Mouse (Mus musculus) embryonic facial prominence, embryonic 12.5 days (tissue): ENCODE measurements around the gene Wdr31. TPM values are rescaled to one million over a fixed set of nuclear protein-coding genes. Genes with fewer than 3 reads are reported as not detected.
A peak's percentile ranks its signal among the peaks of the same experiment; 100 is the strongest.
"Not testable (repeated sequence)": the region's sequence is repeated elsewhere in the genome, so short reads cannot be mapped to it uniquely, and the experiment has no call there.

Experiments
- ATAC-seq: fragments of 200-750 bp; cut with Nextera tagmentation; 2 replicates; pipeline ENCODE4 v1.8.0; 2017; ENCODE audit not compliant: insufficient number of reproducible peaks, insufficient read depth, low FRiP score, low TSS enrichment
- H3K27ac ChIP-seq: fragments of 300-500 bp; sonication (generic); 2 replicates; pipeline ENCODE4 v1.5.1; 2016; ENCODE audit warnings: mild to moderate bottlenecking
- H3K27me3 ChIP-seq: fragments of 300-500 bp; sonication (generic); 2 replicates; pipeline ENCODE4 v1.6.1; 2016; ENCODE audit warnings: mild to moderate bottlenecking, moderate library complexity
- H3K36me3 ChIP-seq: fragments of 300-500 bp; sonication (generic); 2 replicates; pipeline ENCODE4 v1.6.1; 2016; ENCODE audit warnings: mild to moderate bottlenecking
- H3K4me1 ChIP-seq: fragments of 300-500 bp; sonication (generic); 2 replicates; pipeline ENCODE4 v1.6.1; 2016
- H3K4me2 ChIP-seq: fragments of 300-500 bp; sonication (generic); replicated peaks from 2 replicates; pipeline ENCODE4 v1.6.1; 2016; ENCODE audit warnings: mild to moderate bottlenecking, moderate library complexity
- H3K4me3 ChIP-seq: fragments of 300-500 bp; sonication (generic); 2 replicates; pipeline ENCODE4 v1.5.1; 2016; ENCODE audit warnings: mild to moderate bottlenecking
- H3K9ac ChIP-seq: fragments of 300-500 bp; sonication (generic); 2 replicates; pipeline ENCODE4 v1.6.1; 2016; ENCODE audit warnings: mild to moderate bottlenecking, moderate library complexity
- H3K9me3 ChIP-seq: fragments of 300-500 bp; sonication (generic); 2 replicates; pipeline ENCODE4 v1.6.1; 2016; ENCODE audit warnings: mild to moderate bottlenecking, moderate library complexity
- WGBS: fragments of 180-500 bp; shearing (Covaris S2); methylation state at CpG from one replicate; pipeline ENCODE4 v1.1.7; 2016; 5-methylcytosine and 5-hydroxymethylcytosine counted together
- polyA plus RNA-seq: library from polyadenylated mRNA; unstranded; fragments of >200 nt; fragmentation: Nextera tagmentation; extraction: Ambion mirVana; gene quantifications from 2 replicates; pipeline ENCODE4 v1.2.1, GENCODE M21; 2016

The Wdr31 gene
- polyA plus RNA-seq, 1 experiment from 2014 or later = 8.8 TPM

GRCm38 (mm10) chr4:62492682-62493081 lies 22.0 kb upstream of the Wdr31 start:
- H3K36me3 ChIP-seq = 0 out of 2 replicates have a peak, but pooled peaks cover 1% of the 10 kb centered on the region
- no peak for ATAC-seq
- WGBS = 75% methylated on average over 2 of the region's 2 CpGs

GRCm38 (mm10) chr4:62487914-62488313 lies 17.2 kb upstream of the Wdr31 start:
- Histone ChIP-seq H3K4me1 (no peaks in the 10 kb centered on the region), H3K4me3 (no peak overlapping the region), H3K4me2 (no peak overlapping the region), H3K36me3 (no peaks in the 10 kb centered on the region), H3K27ac (no peak overlapping the region), H3K9me3 (no peaks in the 10 kb centered on the region), H3K9ac (no peak overlapping the region), H3K27me3 (0 out of 2 replicates have a peak, but pooled peaks cover 2% of the 10 kb centered on the region)
- no peak for ATAC-seq
- WGBS = 86% methylated on average over 2 of the region's 2 CpGs

More at GRCm38 (mm10) chr4:62492682-62493081, 22.0 kb upstream of the Wdr31 start:
- Histone ChIP-seq H3K4me1 (no peaks in the 10 kb centered on the region), H3K27me3 (no peaks in the 10 kb centered on the region), H3K9me3 (no peaks in the 10 kb centered on the region), H3K9ac (no peak overlapping the region), H3K4me3 (no peak overlapping the region), H3K4me2 (no peak overlapping the region), H3K27ac (no peak overlapping the region)

- no peaks in the 10 kb centered on the region for H3K4me1 ChIP-seq
- no peak overlapping the region for H3K9ac ChIP-seq
- H3K27ac ChIP-seq = no peak overlapping the region
- H3K9me3 ChIP-seq = no peaks in the 10 kb centered on the region
- WGBS = 87% methylated on average over 5 of the region's 5 CpGs
- no peak overlapping the region for H3K4me2 ChIP-seq
- H3K27me3 ChIP-seq = 0 out of 2 replicates have a peak, but pooled peaks cover 2% of the 10 kb centered on the region
- ATAC-seq = no peak
- no peak overlapping the region for H3K4me3 ChIP-seq
- no peaks in the 10 kb centered on the region for H3K36me3 ChIP-seq
Measured at GRCm38 (mm10) chr4:62487172-62487571, 16.5 kb upstream of the Wdr31 start.

GRCm38 (mm10) chr4:62486162-62486696 lies 15.5 kb upstream of the Wdr31 start:
- no peak overlapping the region for H3K4me2 ChIP-seq
- H3K36me3 ChIP-seq = no peaks in the 10 kb centered on the region
- 87% methylated on average over 15 of the region's 15 CpGs for WGBS
- no peak overlapping the region for H3K9ac ChIP-seq
- 0 out of 2 replicates have a peak, but pooled peaks cover 2% of the 10 kb centered on the region for H3K27me3 ChIP-seq
- ATAC-seq = no peak
- no peak overlapping the region for H3K4me3 ChIP-seq
- no peaks in the 10 kb centered on the region for H3K4me1 ChIP-seq
- H3K27ac ChIP-seq = no peak overlapping the region
- no peaks in the 10 kb centered on the region for H3K9me3 ChIP-seq

- WGBS = 88% methylated on average over 8 of the region's 8 CpGs
- peaks cover 2% of the 10 kb centered on the region; the same call in 1 of the 2 replicates for H3K4me1 ChIP-seq
Measured at GRCm38 (mm10) chr4:62485450-62486161, 14.9 kb upstream of the Wdr31 start.

GRCm38 (mm10) chr4:62484928-62485327 lies 14.2 kb upstream of the Wdr31 start:
- no peak for ATAC-seq
- WGBS = 78% methylated on average over 3 of the region's 3 CpGs

More at GRCm38 (mm10) chr4:62485450-62486161, 14.9 kb upstream of the Wdr31 start:
- Histone ChIP-seq H3K9ac (no peak overlapping the region), H3K4me2 (no peak overlapping the region), H3K9me3 (no peaks in the 10 kb centered on the region), H3K27me3 (peaks cover 5% of the 10 kb centered on the region), H3K27ac (no peak overlapping the region), H3K36me3 (no peaks in the 10 kb centered on the region), H3K4me3 (no peak overlapping the region)
- ATAC-seq = no peak

GRCm38 (mm10) chr4:62480709-62481605 lies 10.3 kb upstream of the Wdr31 start:
- H3K4me1 ChIP-seq = peaks cover 11% of the 10 kb centered on the region
- H3K9me3 ChIP-seq = no peaks in the 10 kb centered on the region
- peaks cover 27% of the 10 kb centered on the region for H3K27me3 ChIP-seq
- H3K4me2 ChIP-seq = no peak overlapping the region
- no peak overlapping the region for H3K9ac ChIP-seq
- ATAC-seq = no peak
- H3K27ac ChIP-seq = no peak overlapping the region
- 45% methylated on average over 10 of the region's 10 CpGs for WGBS
- no peaks in the 10 kb centered on the region for H3K36me3 ChIP-seq
- H3K4me3 ChIP-seq = peak overlapping the region; percentile 44; the same call in 1 of the 2 replicates

More at GRCm38 (mm10) chr4:62484928-62485327, 14.2 kb upstream of the Wdr31 start:
- Histone ChIP-seq H3K9ac (no peak overlapping the region), H3K9me3 (no peaks in the 10 kb centered on the region), H3K4me2 (no peak overlapping the region), H3K4me1 (peaks cover 7% of the 10 kb centered on the region), H3K27ac (no peak overlapping the region), H3K27me3 (peaks cover 12% of the 10 kb centered on the region), H3K4me3 (no peak overlapping the region), H3K36me3 (no peaks in the 10 kb centered on the region)

GRCm38 (mm10) chr4:62479937-62480708 lies 9.4 kb upstream of the Wdr31 start, which contains the start of gene Bspry:
TSS of gene Bspry (plus strand) at chr4:62480053.
- Histone ChIP-seq H3K4me1 (peaks cover 11% of the 10 kb centered on the region), H3K9ac (no peak within 1 kb of the TSS), H3K27me3 (peaks cover 27% of the 10 kb centered on the region), H3K4me3 (peak within 1 kb of the TSS; percentile 44), H3K9me3 (no peaks in the 10 kb centered on the region), H3K36me3 (no peaks in the 10 kb centered on the region), H3K4me2 (peak within 1 kb of the TSS; percentile 88), H3K27ac (no peak within 1 kb of the TSS)
- peak; percentile 42; the same call in 1 of the 2 replicates for ATAC-seq
- 3% methylated on average over 71 of the region's 71 CpGs for WGBS

- Histone ChIP-seq H3K4me1 (peaks cover 11% of the 10 kb centered on the region), H3K4me3 (peak overlapping the region; percentile 44), H3K4me2 (peak overlapping the region; percentile 88), H3K27me3 (peaks cover 27% of the 10 kb centered on the region)
- ATAC-seq, H3K36me3 ChIP-seq, H3K9ac ChIP-seq, H3K9me3 ChIP-seq, H3K27ac ChIP-seq: not testable (repeated sequence)
- WGBS = 13% methylated on average over 11 of the region's 11 CpGs
Measured at GRCm38 (mm10) chr4:62479593-62479936, 8.9 kb upstream of the Wdr31 start.

- Histone ChIP-seq H3K4me2 (no peak overlapping the region), H3K4me3 (no peak overlapping the region), H3K4me1 (peaks cover 11% of the 10 kb centered on the region), H3K27ac (no peak overlapping the region), H3K9me3 (no peaks in the 10 kb centered on the region), H3K9ac (no peak overlapping the region), H3K27me3 (peaks cover 25% of the 10 kb centered on the region), H3K36me3 (no peaks in the 10 kb centered on the region)
- ATAC-seq = no peak
- 79% methylated on average over 6 of the region's 6 CpGs for WGBS
Measured at GRCm38 (mm10) chr4:62477542-62478244, 7.0 kb upstream of the Wdr31 start.
